ENCODE assay signal across 10 mouse cellular contexts in genomic region chr11:19670853-19671530, GRCm38 (mm10).
DNase-seq lines count a peak whose midpoint lies in the region; ATAC-seq and TF ChIP-seq lines count a peak whose summit lies in the region.
"Had no signal": no experiment of that assay in that cellular context is flagged by ENCODE, and none has a peak within 500 bp of the region (broad histone marks: within the 10 kb centered on the region; RNA-seq: fewer than 3 reads in every experiment).

No protein-coding gene starts in this region.

- intact Hi-C loops in left cerebral cortex, adult 2 months (cut with DNase I) = loop anchor here (5.0 kb wide), 2 partner anchors 644 to 794 kb away; no protein-coding TSS in a partner anchor
- intact Hi-C loops in heart, postnatal 36 days (cut with DNase I) = loop anchor here (2.0 to 5.0 kb wide), 2 partner anchors 644 to 794 kb away; no protein-coding TSS in a partner anchor

- no peak overlapping the region for H3K4me2 ChIP-seq in midbrain, embryonic 14.5 days (ENCODE audit: low read length)

- H3K4me3 ChIP-seq in left cerebral cortex, adult 2 months = no peak overlapping the region
- H3K4me3 ChIP-seq in midbrain, embryonic 14.5 days (replicated peaks; ENCODE audit: low read depth, low read length) = no peak overlapping the region
- H3K4me3 ChIP-seq: erythroblast, embryonic 14.5 days had no signal

- TF ChIP-seq CTCF in left cerebral cortex, adult 2 months (IDR thresholded peaks at IDR 0.05) = peak; percentile 48

- no peak overlapping the region for H3K9ac ChIP-seq in midbrain, embryonic 14.5 days (replicated peaks; ENCODE audit: low read length)
- H3K9ac ChIP-seq: liver, embryonic 14.5 days had no signal

- WGBS in midbrain, embryonic 14.5 days = 64% methylated on average over 13 of the region's 13 CpGs

- peak; percentile 15 to 21 for DNase-seq in left cerebral cortex, adult 2 months (ENCODE audit: extremely low spot score in 1 of 2, low spot score in 2 of 2)
- no peak for DNase-seq in left cerebral cortex, adult 11 months (ENCODE audit: low spot score)
- DNase-seq in embryo, embryonic 11.5 days (ENCODE audit: low read depth, low spot score) = peak; percentile 40
- peak; percentile 13 to 31 for DNase-seq in heart, postnatal 36 days
- DNase-seq in layer of hippocampus, postnatal 10 days (ENCODE audit: low spot score in 2 of 2) = peak; percentile 22 to 50
- DNase-seq in midbrain, embryonic 14.5 days = peak; percentile 64
- no peak for DNase-seq in spleen, postnatal 4 days (ENCODE audit: low spot score in 2 of 2)
- DNase-seq in c-Kit-positive CD71-positive TER-119-positive erythroid progenitor cells, embryonic 14.5 days (ENCODE audit: low spot score) = no peak

- H3K27ac ChIP-seq in left cerebral cortex, adult 2 months = no peak overlapping the region
- H3K27ac ChIP-seq in midbrain, embryonic 14.5 days (replicated peaks; ENCODE audit: low read depth, low read length) = no peak overlapping the region
- H3K27ac ChIP-seq: liver, embryonic 14.5 days had no signal

- ATAC-seq in midbrain, embryonic 14.5 days (ENCODE audit: low FRiP score, low TSS enrichment) = no peak

- H3K27me3 ChIP-seq in midbrain, embryonic 14.5 days (ENCODE audit: control insufficient read depth, insufficient read depth, low read length) = no peaks in the 10 kb centered on the region

- H3K4me1 ChIP-seq in midbrain, embryonic 14.5 days (ENCODE audit: control insufficient read depth, insufficient read depth, low read length) = no peaks in the 10 kb centered on the region

- H3K36me3 ChIP-seq in midbrain, embryonic 14.5 days (ENCODE audit: control insufficient read depth, insufficient read depth, low read length) = no peaks in the 10 kb centered on the region

- no peaks in the 10 kb centered on the region for H3K9me3 ChIP-seq in midbrain, embryonic 14.5 days (ENCODE audit: control insufficient read depth, low read length)

Comparison
In these comparisons a context has a peak if more than half of its experiments do, and no peak if none do; other contexts are left out.
1. DNase-seq: peak in left cerebral cortex, adult 2 months (2 of 2), embryo, embryonic 11.5 days (single experiment), heart, postnatal 36 days (2 of 2), layer of hippocampus, postnatal 10 days (2 of 2) and midbrain, embryonic 14.5 days (single experiment); none in left cerebral cortex, adult 11 months (single experiment), spleen, postnatal 4 days (0 of 2) and c-Kit-positive CD71-positive TER-119-positive erythroid progenitor cells, embryonic 14.5 days (single experiment).